11 mouse cellular contexts compared by ENCODE assay signal in the genomic region with DNA sequence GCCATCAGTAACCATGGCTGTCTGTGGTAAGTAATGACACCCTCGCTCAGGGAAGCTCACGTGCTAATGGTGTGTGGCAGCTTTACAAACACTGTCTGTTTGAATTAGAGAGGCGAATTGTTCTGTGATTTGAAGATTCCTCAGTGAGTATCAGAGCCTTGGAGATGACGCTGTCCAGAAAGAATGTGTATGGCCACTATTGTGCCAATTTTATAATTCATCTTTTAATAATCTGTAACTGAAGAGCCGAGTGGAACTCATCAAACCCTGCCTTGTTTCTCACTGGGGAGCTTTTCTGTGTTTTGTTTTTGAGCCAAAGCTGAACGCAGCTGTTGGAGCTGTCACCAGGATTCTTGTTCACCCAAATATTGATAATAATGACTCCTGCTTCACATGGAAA.
DNase-seq lines count a peak whose midpoint lies in the region; ATAC-seq lines count a peak whose summit lies in the region.
"Had no signal": no experiment of that assay in that cellular context is flagged by ENCODE, and none has a peak within 500 bp of the region (broad histone marks: within the 10 kb centered on the region; RNA-seq: fewer than 3 reads in every experiment).

No protein-coding gene starts in this region.

- H3K4me1 ChIP-seq in hindbrain, embryonic 16.5 days (ENCODE audit: control insufficient read depth, insufficient read depth, low read depth, low read length) = peaks cover 7% of the 10 kb centered on the region

- 30% methylated on average over 6 of the region's 6 CpGs for WGBS in hindbrain, embryonic 16.5 days

- no peaks in the 10 kb centered on the region for H3K9me3 ChIP-seq in hindbrain, embryonic 16.5 days (ENCODE audit: control insufficient read depth, low read length)

- no peak overlapping the region for H3K4me2 ChIP-seq in hindbrain, embryonic 16.5 days (ENCODE audit: low read length)

- ATAC-seq in hindbrain, embryonic 16.5 days = peak; percentile 16; the same call in 1 of the 2 replicates

- no peak overlapping the region for H3K4me3 ChIP-seq in hindbrain, embryonic 16.5 days (ENCODE audit: low read length)

- intact Hi-C loops in heart, postnatal 25 days (cut with DNase I) = no loop called here

- peak; percentile 41 for DNase-seq in heart, adult 8-10 months (ENCODE audit: low spot score)
- no peak for DNase-seq in heart, postnatal 25 days (ENCODE audit: low spot score)
- DNase-seq in layer of hippocampus, postnatal 14 days (ENCODE audit: low spot score in 2 of 2) = peak; percentile 26 to 56
- DNase-seq in layer of hippocampus, postnatal 25 days (ENCODE audit: extremely low spot score in 1 of 2, low spot score in 1 of 2) = no peak
- peak; percentile 57 for DNase-seq in NIH3T3 (ENCODE audit: low read depth)
- DNase-seq in embryo, embryonic 10.5 days (ENCODE audit: low spot score) = no peak
- no peak for DNase-seq in spleen, postnatal 36 days (ENCODE audit: low spot score in 2 of 2)
- DNase-seq: gastrocnemius, postnatal 10 days; kidney, adult 11 months; thymus, postnatal 25 days had no signal

- no peaks in the 10 kb centered on the region for H3K27me3 ChIP-seq in hindbrain, embryonic 16.5 days (replicated peaks; ENCODE audit: control insufficient read depth, insufficient read depth, low read length)

- no peaks in the 10 kb centered on the region for H3K36me3 ChIP-seq in hindbrain, embryonic 16.5 days (ENCODE audit: control insufficient read depth, insufficient read depth, low read length)

- no peak overlapping the region for H3K9ac ChIP-seq in hindbrain, embryonic 16.5 days (ENCODE audit: low read depth, low read length)

- H3K27ac ChIP-seq in hindbrain, embryonic 16.5 days (ENCODE audit: low read depth, low read length) = no peak overlapping the region

Comparison
In these comparisons a context has a peak if more than half of its experiments do, and no peak if none do; other contexts are left out.
1. DNase-seq: peak in heart, adult 8-10 months (single experiment), layer of hippocampus, postnatal 14 days (2 of 2) and NIH3T3 (single experiment); none in heart, postnatal 25 days (single experiment), layer of hippocampus, postnatal 25 days (0 of 2), embryo, embryonic 10.5 days (single experiment) and spleen, postnatal 36 days (0 of 2).